Mouse (Mus musculus): ENCODE measurements at regions not wholly inside any gene's neighbourhood (a gene's known extent, or its start where the extent isn't known, plus 50 kb on each side); places are given as distances from the start of the nearest gene placed in this dataset.
"Not testable (repeated sequence)": the region's sequence is repeated elsewhere in the genome, so short reads cannot be mapped to it uniquely, and the experiment has no call there.

DNA sequence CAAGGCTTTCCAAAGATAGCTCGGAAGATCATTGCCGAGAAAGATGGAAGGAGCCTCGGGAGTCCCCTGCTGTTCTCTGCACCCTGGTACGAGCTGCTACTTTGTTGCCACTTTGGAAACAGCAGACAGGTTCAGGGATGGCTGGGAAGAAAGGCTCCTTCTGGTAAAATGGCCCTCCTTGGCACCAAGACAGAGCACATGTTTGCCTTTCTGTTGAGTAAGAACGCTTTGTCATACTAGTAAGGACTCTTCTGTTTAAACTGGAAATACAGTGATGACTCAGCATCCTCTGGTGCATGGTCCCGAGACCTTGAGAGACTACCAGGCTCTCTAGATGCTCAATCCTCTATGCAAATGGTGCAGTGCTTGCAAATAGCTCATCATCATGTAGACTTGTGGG lies 118.2 kb upstream of the Dyrk2 start:
- DNase-seq (ENCODE audit: low spot score), result no peak

GRCm38 (mm10) chr10:118984580-118984979 lies 114.6 kb upstream of the Dyrk2 start:
- DNase-seq (ENCODE audit: low spot score), result peak; percentile 73

DNA sequence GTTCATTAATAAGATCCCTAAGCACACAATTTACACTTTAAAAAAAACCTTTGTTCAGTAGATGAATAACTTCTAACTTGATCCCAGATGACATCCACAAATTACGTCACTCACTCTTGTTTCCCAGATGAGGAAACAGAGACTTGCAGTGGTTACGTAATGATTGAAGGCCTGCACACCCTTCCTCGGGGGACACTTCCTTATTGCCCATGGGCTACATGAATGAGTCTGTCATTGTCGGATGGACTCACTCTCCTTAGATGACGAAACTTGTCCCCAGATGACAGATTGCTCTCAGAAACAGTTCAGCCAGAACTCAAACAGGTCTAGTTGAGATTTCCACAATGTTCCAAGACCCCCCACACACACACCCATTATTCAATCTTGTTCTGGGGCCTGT lies 111.4 kb upstream of the Dyrk2 start:
- peak; percentile 51 for DNase-seq (ENCODE audit: low spot score)

- DNase-seq (ENCODE audit: low spot score), result no peak
These were observed 109.3 kb upstream of the Dyrk2 start for GRCm38 (mm10) chr10:118979339-118979738.

GRCm38 (mm10) chr10:118978181-118978743 lies 108.3 kb upstream of the Dyrk2 start:
- no peak for DNase-seq (ENCODE audit: low spot score)

GRCm38 (mm10) chr10:118976447-118976846 lies 106.4 kb upstream of the Dyrk2 start:
- DNase-seq (ENCODE audit: low spot score), result no peak

GRCm38 (mm10) chr10:118975772-118976171 lies 105.8 kb upstream of the Dyrk2 start:
- DNase-seq (ENCODE audit: low spot score), result no peak

DNA sequence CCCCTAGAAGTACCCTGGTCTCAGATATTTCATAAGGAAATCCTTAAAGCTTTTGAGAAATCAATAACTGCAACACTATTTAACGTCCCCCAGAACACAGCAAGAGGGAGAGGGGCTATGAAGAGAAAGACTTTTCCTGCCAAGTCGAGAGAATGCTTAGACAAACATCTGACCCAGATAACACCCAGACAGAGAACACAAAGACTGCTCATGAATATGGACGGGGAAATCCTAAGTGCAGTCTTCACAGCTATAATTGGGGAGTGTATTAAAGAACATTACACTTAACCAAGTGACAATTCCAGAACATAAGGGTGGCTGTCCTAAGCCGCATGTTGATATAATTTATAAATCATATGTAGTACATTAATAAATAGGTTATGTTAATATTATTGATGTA lies 103.3 kb upstream of the Dyrk2 start:
- no peak for DNase-seq (ENCODE audit: low spot score)

DNA sequence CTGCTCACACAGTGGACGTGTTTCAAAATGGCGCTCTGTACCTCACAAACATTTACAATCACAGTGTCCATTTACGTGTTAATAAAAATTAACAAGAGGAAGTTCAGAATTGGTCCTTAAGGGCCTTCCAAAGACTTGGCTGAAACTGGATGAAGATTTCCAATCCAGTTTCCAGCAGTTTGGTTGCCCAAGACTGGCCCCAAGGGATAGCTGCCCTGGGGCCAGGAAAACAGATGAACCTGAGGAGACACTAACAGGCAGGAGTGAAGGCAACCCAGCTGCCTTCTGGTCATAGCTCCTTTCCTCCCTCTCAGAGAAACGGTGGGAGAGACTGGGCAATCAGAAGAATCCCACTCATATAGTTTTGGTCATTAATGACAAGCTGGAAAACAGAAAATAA lies 102.6 kb upstream of the Dyrk2 start:
- DNase-seq (ENCODE audit: low spot score), result no peak

DNA sequence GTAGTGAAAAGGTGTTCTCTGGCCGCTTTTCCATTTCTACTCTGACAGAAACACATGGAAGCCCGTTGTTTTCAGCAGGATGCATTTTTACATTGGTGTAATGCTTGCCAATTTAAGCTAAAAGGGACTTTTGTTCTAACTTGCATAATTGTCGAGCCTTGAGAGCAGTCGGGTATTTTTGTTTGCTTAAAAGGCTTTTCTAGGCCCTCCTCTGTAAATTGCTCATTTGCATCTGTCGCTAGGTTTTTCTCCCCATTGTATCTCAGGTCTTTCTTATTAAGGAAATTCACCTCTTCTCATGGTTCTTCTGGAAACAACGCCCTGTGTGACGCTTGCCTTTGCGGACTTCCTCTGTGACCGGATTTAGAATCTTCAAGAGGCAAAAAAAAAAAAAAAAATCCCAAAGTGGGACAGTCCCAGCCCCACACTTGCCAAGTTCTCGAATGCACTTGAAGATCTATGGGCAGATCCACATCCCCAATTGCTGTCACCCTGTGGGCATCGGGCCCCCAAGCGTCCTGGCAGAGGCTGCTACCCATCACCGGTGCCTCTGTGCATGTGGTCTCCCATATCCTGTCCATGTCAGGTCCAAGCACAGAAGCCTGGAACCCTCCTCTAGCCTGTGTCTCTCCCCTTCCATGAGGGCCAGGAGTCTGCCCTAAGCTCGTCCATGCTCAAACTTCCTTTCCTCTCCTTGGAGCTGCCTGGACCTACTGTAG lies 100.6 kb upstream of the Dyrk2 start:
- peak; percentile 30 for DNase-seq (ENCODE audit: low spot score)

GRCm38 (mm10) chr10:118961713-118962181 lies 91.7 kb upstream of the Dyrk2 start:
- no peak for DNase-seq (ENCODE audit: low spot score)

GRCm38 (mm10) chr10:118960076-118960475 lies 90.1 kb upstream of the Dyrk2 start:
- DNase-seq (ENCODE audit: low spot score), result no peak

DNA sequence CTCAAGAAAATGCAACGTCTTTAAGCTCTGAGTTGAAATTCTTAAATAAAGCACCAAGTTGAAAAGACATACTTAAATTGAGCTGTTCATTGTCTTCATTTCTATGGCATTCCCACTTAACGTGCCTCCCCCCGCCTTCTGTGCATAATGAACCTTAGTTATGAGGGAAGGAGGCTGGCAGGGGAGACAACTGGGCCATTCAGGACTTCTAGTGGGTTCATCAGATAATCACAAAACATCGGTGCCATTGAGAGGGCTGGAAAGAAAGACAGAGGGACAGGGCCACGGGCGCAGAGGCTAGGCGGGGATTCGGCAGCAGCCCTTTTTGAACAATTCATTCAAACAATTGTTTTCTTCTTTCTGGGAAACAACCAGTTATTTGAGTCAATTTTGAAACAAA lies 89.6 kb upstream of the Dyrk2 start:
- no peak for DNase-seq (ENCODE audit: low spot score)

DNA sequence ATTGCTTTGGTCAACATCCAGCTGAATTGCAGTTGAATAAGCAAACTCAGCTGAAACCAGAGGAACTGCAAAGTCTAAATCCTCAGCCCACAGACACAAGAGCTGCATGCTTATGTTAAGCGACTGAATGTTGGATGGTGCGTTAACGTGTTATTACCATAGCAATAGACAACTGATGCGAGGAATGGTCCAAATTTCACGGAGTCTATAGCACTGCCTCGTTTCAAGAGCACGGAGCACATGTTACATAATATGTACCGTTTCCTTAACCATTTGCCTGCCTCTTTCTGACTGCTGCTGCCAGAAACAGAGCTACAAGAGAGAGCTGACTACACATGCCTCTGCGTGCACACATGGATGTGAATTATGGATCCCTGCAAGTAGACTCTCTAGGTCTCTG lies 86.3 kb upstream of the Dyrk2 start:
- DNase-seq (ENCODE audit: low spot score), result no peak

DNA sequence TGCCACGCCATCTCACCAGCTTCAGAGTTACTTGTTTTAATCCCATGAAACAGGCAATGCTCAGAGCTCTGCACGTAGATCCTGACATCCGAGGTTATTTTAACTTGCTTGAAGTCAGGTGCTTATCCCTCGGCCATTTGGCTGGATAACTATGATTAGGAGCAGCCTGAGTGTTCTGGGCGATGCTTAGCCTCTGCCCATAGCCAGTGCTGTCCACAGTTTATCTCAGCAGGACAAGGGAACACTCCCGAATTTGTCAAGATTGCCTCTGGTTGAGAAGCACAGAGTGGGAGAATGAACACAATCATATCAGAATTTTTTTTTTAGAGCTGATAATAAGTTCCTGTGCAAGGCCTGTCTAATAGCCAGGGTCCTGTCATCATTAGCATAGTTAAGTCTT lies 83.4 kb upstream of the Dyrk2 start:
- no peak for DNase-seq (ENCODE audit: low spot score)

DNA sequence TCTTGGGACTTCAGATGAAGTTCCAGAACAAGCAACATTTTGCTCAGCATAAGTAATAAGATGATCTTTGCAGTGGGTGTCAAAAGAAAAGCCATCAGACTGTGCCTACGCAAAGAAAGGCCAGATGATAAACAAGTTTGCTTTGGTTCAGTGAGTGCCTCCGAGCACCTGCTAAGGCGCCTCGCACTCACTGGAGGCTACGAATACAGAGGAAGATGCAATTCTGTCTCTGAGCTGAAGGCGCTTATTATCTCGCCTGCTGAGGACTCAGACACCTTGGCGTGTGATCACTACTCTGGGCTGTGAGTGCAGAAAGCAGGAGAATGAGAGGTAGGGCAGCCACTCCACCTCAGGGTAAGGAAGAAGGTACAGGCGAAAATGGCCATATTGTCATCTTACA lies 82.7 kb upstream of the Dyrk2 start:
- no peak for DNase-seq (ENCODE audit: low spot score)

- DNase-seq (ENCODE audit: low spot score), result peak; percentile 55
These were observed 77.7 kb upstream of the Dyrk2 start for GRCm38 (mm10) chr10:118947724-118948123.

- DNase-seq (ENCODE audit: low spot score), result peak; percentile 70
These were observed 77.1 kb upstream of the Dyrk2 start for GRCm38 (mm10) chr10:118947016-118947674.

DNA sequence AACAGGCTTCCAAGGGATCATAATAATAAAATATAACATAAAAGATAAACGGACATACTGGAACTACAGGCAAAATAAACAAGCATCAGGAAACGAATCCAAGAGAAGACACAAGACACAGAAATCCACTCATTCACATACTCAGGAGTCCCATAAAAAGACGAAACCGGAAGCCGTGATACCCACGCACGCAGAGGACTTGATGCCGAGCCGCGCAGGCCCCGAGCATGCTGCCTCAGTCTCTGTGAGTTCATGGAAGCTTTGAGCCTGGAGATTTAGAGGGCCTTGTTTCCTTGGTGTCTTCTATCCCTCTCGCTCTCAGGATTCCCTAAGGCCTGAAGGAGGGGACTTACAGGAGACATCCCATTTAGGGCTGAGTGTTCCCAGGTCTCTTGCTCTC lies 57.3 kb upstream of the Dyrk2 start:
- no peak for DNase-seq (ENCODE audit: low spot score)

GRCm38 (mm10) chr10:118923473-118924185 lies 53.6 kb upstream of the Dyrk2 start:
- DNase-seq (ENCODE audit: low spot score), result no peak

DNA sequence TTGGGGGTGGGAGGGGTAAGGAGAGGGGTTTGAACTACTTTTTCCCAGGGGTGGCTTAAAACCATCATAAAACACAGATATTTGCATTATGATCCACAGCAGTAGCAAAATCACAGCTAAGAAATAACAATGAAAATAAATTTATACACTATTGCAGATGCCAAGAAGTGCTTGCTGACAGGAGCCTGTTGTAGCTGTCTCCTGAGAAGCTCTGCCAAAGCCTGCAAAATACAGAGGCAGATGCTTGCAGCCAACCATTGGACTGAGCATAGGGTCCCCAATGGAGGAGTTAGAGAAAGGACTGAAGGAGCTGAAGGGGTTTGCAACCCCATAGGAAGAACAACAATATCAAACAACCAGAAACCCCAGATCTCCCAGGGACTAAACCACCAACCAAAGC lies 52.1 kb upstream of the Dyrk2 start:
- DNase-seq (ENCODE audit: low spot score), result not testable (repeated sequence)
